Mouse (Mus musculus) heart, adult 2 months (tissue): Measurements from ENCODE around the gene Stoml3.

Experiments used
- CTCF ChIP-seq: fragments of 200-600 bp; IDR thresholded peaks from 2 replicates; pipeline ENCODE4 v1.8.1; 2022; ENCODE audit warnings: antibody characterized with exemption, mild to moderate bottlenecking, moderate library complexity
- EP300 ChIP-seq: fragments of 200-500 bp; IDR thresholded peaks from 2 replicates; pipeline ENCODE4 v1.6.1; 2011; ENCODE audit warnings: low read depth, low read length, control low read depth; ENCODE audit not compliant: insufficient read depth
- POLR2A ChIP-seq: fragments of 200-500 bp; IDR thresholded peaks from 2 replicates; pipeline ENCODE4 v1.6.1; 2011; ENCODE audit warnings: mild to moderate bottlenecking, low read depth, low read length, control low read depth; ENCODE audit not compliant: insufficient read depth

DNA sequence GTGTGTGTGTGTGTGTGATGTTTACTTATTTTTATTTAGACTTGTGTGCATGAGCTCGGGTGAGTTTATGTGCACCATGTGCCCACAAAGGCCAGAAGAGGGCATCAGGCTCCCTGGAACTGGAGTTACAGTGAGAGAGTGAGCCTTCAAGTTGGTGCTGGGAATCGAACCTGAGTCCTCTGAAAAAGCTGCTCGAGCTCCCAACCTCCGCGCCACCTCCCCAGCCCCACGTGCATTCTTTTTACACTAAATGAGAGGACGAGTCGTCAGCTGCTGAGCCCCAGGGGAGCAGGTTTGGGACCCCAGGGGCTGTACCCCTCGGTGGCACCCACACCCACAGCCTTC is 25.8 kb upstream of the Stoml3 start:
- TF ChIP-seq CTCF (no peak), POLR2A (no peak), EP300 (no peak)
